Mouse (Mus musculus): ENCODE results near the gene Slc25a45.

DNA sequence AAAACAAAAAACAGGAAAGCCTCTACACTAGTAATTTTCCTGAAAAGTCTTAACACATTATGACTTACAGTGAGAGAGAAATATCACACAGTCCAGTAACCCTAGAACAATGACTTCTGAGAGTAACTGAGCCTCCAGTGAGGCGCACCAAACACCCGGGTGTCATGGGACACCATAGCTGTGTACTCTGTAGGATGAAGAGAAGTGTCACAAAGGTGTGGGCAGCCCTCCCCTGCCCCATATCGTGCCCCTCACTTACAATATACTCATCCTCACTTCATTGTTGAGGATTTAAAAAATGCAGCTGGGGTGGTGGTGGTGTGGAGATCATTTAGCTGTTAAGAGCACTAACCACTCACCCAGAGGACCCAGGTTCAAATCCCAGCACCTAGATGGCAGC, 49.5 kb upstream of the Slc25a45 start:
- TF ChIP-seq POLR2A (IDR thresholded peaks at IDR 0.05; ENCODE audit: low read depth, low read length) (no peak), CTCF (IDR thresholded peaks at IDR 0.05; ENCODE audit: extremely low read depth, insufficient read length, insufficient replicate concordance, low read depth, low read length) (no peak)
